Mouse (Mus musculus) G1E (cell line): ENCODE results near the gene Sdhb.
A peak's percentile ranks its signal among the peaks of the same experiment; 100 is the strongest.

Experiments used
- CTCF ChIP-seq: IDR thresholded peaks from 2 replicates; pipeline ENCODE4 v1.5.1; 2012; ENCODE audit warnings: low read depth, low read length, inconsistent platforms, mixed read lengths
- GATA1 ChIP-seq: IDR thresholded peaks from 2 replicates; pipeline ENCODE4 v1.6.1; 2012; ENCODE audit warnings: borderline replicate concordance, low read length, inconsistent platforms, mixed read lengths
- TAL1 ChIP-seq: conservative IDR thresholded peaks from 2 replicates; pipeline ENCODE4 v1.6.1; 2012; ENCODE audit warnings: low read depth, low read length, inconsistent platforms, mixed read lengths

- TF ChIP-seq CTCF: no peak
- peak; percentile 37; the same call in 1 of the 2 replicates for TF ChIP-seq TAL1
- TF ChIP-seq GATA1: no peak
Measured at GRCm38 (mm10) chr4:140983442-140983841, 22.4 kb downstream of the Sdhb start.
